Mouse (Mus musculus) heart, postnatal 36 days (tissue): ENCODE data around the gene Panx2. TPM values are rescaled to one million over a fixed set of nuclear protein-coding genes. Genes with fewer than 3 reads are reported as not detected.

Source experiments
- DNase-seq, 2 experiments: peaks; one replicate each; pipeline ENCODE4 v3.0.0; 2021 to 2022
- intact Hi-C: fragments of 180-260 bp; cut with DNase I; formaldehyde crosslinking; loops from one replicate; pipeline ENCODE4 v1.15.1; 2025
- total RNA-seq, 2 experiments: library from RNA; stranded (reverse); gene quantifications; 2 replicates each; pipeline ENCODE4 v1.2.3; 2021

Panx2 gene
- total RNA-seq, 2 experiments from 2014 or later = 1.3 to 1.7 TPM

DNA sequence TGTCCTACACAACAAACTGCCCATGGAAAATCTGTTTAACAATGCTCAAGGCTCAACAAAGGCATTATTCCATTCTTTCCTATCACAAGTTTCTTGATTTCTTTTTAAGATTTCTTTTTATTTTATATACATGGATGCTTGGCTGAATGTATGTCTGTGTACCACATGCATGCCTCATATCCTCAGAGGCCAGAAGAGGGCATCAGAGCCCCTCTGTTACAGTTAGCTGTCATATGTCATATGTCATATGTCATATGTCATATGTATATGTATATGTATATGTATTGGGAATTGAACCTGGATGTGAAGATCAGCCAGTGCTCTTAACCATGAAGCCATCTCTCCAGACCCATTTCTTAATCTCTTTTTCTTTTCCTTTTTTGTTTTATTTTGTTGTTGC lies 58.5 kb downstream of the Panx2 start:
- DNase-seq = no peak
- intact Hi-C loops = no loop called here

DNA sequence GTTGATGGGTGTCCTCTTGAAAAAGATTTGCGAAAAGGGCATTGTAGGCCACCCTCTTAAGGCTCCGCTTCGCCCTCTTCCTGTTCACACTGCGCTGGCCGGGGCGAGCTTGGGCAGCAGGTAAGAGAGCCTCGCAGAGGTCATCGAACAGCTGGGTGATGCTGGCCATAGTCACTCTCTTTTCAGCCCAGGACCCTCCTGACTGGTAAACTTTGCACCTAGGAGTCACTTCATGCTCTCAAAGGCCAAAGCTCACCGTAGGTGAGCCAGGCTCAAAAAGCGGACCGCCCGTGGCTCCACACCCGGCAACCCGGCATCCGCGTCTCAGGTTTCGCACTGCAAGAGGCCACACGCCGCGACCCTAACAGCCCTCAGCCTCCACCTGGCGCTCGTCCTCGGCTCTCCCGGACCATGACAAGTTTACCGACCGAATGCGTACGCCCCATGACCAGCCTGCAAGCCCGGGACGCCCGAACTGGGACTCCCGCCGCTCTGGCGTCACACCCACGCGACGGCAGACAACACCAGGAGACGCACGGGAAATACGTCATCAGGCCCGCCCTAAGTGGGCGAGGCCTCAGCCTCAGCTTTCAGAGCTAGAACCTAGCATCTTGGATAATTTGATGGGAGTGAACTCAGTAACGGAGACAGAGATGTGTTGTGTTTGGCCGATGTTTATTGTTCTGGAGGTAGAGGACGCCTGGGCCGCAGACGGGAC lies 63.3 kb downstream of the Panx2 start, which contains the start of gene Tubgcp6:
Tubgcp6 (minus strand) TSS at position 464 of the 718 bp plus-strand sequence.
- intact Hi-C loops = loop anchor here (2.0 to 5.0 kb wide), 2 partner anchors 88 to 234 kb away; partner anchors contain the start of genes Lmf2, Ncaph2 and Ppp6r2
- peak; percentile 96 to 97 for DNase-seq

Other genes with a start within 250 kb of the Panx2 start
- gene Alg12, start 240.4 kb upstream of the Panx2 start, total RNA-seq = 10 to 100 TPM in 1 of 2 experiments, 1 to 10 TPM in 1; 8.9 to 10.1 TPM
- 10 to 100 TPM; 16.5 to 27.9 TPM for gene Creld2, start 240.1 kb upstream of the Panx2 start, total RNA-seq
- 100 to 1,000 TPM; 120 to 134 TPM for gene Pim3, start 197.5 kb upstream of the Panx2 start, total RNA-seq
- not detected for gene Ttll8, start 105.3 kb upstream of the Panx2 start, total RNA-seq
- not detected for gene Mlc1, start 80.7 kb upstream of the Panx2 start, total RNA-seq
- gene Mov10l1, start 76.8 kb upstream of the Panx2 start, total RNA-seq = 10 to 100 TPM; 89.7 to 92.7 TPM
- 10 to 100 TPM; 45.6 to 50.5 TPM for gene Trabd, start 15.4 kb downstream of the Panx2 start, total RNA-seq
- gene Selenoo, start 29.4 kb downstream of the Panx2 start, total RNA-seq = 10 to 100 TPM; 15.4 to 17.1 TPM
- 1 to 10 TPM; 8.6 to 8.8 TPM for gene Tubgcp6, start 63.4 kb downstream of the Panx2 start, total RNA-seq
- gene Hdac10, start 69.0 kb downstream of the Panx2 start, total RNA-seq = 1 to 10 TPM; 7.1 to 7.4 TPM
- gene Mapk12, start 81.0 kb downstream of the Panx2 start, total RNA-seq = 10 to 100 TPM; 21.5 to 23.7 TPM
- 1 to 10 TPM; 1.7 to 2.0 TPM for gene Mapk11, start 89.9 kb downstream of the Panx2 start, total RNA-seq
- 100 to 1,000 TPM in 1 of 2 experiments, 10 to 100 TPM in 1; 92.4 to 100 TPM for gene Plxnb2, start 121.1 kb downstream of the Panx2 start, total RNA-seq
- gene Dennd6b, start 136.8 kb downstream of the Panx2 start, total RNA-seq = 10 to 100 TPM in 1 of 2 experiments, 1 to 10 TPM in 1; 8.9 to 10.5 TPM
- 10 to 100 TPM; 70.5 to 72.5 TPM for gene Ppp6r2, start 151.8 kb downstream of the Panx2 start, total RNA-seq